Mouse (Mus musculus) retina, postnatal 1 day (tissue): ENCODE results near the gene Olfr1023.

Experiments
- DNase-seq: peaks from one replicate; pipeline ENCODE4 v3.0.0-alpha.2; 2012

The Olfr1023 gene

DNA sequence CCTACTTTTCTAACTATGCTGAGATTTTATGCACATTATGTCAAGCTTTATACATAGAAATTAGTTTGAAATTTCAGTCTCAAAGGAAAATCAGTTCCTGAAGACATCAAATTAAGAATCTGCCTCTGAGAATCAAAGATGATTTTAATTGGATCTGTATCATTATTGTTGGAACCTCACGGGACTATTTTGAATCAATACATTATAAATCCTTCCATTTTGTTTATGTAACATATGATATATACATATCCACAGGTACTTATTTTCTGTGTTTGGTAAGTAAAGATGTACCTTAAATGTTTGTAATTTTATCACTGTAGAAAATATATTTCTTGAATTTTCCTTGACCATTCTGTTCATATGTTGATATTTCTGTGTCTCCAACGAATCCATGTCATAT lies at the start of gene Olfr1023:
Gene Olfr1023 (plus strand): TSS at position 301 of the 400 bp plus-strand sequence.
- no peak for DNase-seq

- DNase-seq: no peak
These were observed 40.1 kb upstream of the Olfr1023 start, which contains the start of gene Olfr1019 for GRCm38 (mm10) chr2:85845383-85845782. Gene Olfr1019, minus strand, starts transcription at chr2:85845483.

GRCm38 (mm10) chr2:85846730-85847129 lies 38.7 kb upstream of the Olfr1023 start, which contains the start of gene Olfr1020:
Gene Olfr1020, plus strand, starts transcription at chr2:85847030.
- DNase-seq: no peak

DNA sequence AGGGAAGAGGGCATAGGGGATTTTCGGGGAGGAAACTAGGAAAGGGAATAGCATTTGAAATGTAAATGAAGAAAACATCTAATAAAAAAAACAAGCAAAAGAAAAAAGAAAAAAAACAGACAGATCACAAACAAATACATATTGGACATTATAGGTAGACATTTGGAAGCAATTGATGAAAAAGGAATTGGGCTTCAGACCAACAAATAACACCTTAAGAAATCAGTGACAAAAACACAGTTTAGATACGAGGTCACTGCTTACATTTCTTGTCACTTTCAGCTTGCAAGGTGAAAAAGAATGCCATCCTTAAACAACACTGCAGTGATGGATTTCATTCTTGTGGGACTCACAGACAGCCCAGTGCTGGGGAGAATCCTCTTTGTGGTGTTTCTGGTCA lies 17.1 kb upstream of the Olfr1023 start, which contains the start of gene Olfr1022:
Gene Olfr1022 (plus strand): TSS at position 301 of the 400 bp plus-strand sequence.
- DNase-seq: no peak

GRCm38 (mm10) chr2:85904952-85905351 lies 19.5 kb downstream of the Olfr1023 start, which contains the start of gene Olfr1024:
Gene Olfr1024, minus strand, starts transcription at chr2:85905052.
- DNase-seq: no peak

- DNase-seq: no peak
These were observed 27.8 kb downstream of the Olfr1023 start for GRCm38 (mm10) chr2:85913197-85913596.

GRCm38 (mm10) chr2:85914893-85915292 lies 29.5 kb downstream of the Olfr1023 start, which contains the start of gene Olfr1025-ps1:
Gene Olfr1025-ps1, plus strand, starts transcription at chr2:85915193.
- DNase-seq: no peak

DNA sequence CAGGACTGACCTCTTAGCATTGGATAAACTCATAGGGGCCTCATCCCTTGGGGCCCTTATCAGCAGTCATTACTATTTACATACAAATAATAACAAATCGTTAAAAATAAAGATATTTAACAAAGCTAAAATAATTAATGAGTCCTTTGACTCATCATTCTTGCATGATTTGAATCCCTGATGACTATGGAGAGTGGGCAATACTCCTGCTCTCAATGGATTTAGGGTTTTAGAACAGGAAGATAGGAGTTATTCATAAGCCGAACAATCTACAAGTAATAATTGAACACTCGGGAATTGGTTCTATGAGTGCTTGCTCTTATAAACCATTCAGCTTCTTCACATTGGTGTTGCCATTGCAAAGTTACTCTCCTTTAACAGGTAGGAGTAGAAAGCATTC lies 35.8 kb downstream of the Olfr1023 start, which contains the start of gene Olfr1026:
Gene Olfr1026 (plus strand): TSS at position 301 of the 400 bp plus-strand sequence.
- DNase-seq: no peak
